Mouse (Mus musculus): ENCODE data around the gene Hes3. TPM values are rescaled to one million over a fixed set of nuclear protein-coding genes. Genes with fewer than 3 reads are reported as not detected.

Hes3 gene
- polyA plus RNA-seq, 1 experiment from 2014 or later = not detected

DNA sequence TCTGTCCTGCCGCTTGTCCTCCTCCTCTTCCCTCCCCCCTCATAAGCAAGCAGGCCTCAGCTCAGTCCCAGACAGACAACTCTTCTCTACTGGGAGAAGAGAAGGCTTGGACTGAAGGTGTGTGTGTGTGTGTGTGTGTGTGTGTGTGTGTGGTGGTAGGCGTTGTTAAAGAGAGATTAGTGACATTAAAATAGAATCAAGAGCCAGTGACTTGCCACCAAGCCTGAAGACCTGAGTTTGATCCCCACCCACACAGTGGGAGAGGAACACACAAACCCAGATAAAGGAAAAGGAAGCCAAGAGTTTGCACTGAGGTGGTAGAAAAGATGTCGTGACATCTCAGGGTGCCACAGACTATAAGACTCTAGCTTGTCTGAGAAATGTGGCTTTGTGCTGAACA lies 44.3 kb downstream of the Hes3 start:
- H3K27ac ChIP-seq (replicated peaks) = no peak overlapping the region
- H3K4me3 ChIP-seq (replicated peaks) = no peak overlapping the region
- WGBS (ENCODE audit: insufficient replicate concordance) = 25% methylated on average over 3 of the region's 3 CpGs
- H3K36me3 ChIP-seq (replicated peaks) = no peaks in the 10 kb centered on the region
- no peaks in the 10 kb centered on the region for H3K9me3 ChIP-seq (replicated peaks)
- no peak overlapping the region for H3K9ac ChIP-seq
- ATAC-seq (ENCODE audit: insufficient read depth) = no peak
- H3K4me2 ChIP-seq = no peak overlapping the region
- H3K4me1 ChIP-seq (replicated peaks) = 0 out of 2 replicates have a peak, but pooled peaks cover 3% of the 10 kb centered on the region
- no peaks in the 10 kb centered on the region for H3K27me3 ChIP-seq

GRCm38 (mm10) chr4:152246011-152246410 lies 45.5 kb downstream of the Hes3 start:
- no peak overlapping the region for H3K27ac ChIP-seq (replicated peaks)
- no peaks in the 10 kb centered on the region for H3K36me3 ChIP-seq (replicated peaks)
- ATAC-seq (ENCODE audit: insufficient read depth) = no peak
- no peaks in the 10 kb centered on the region for H3K9me3 ChIP-seq (replicated peaks)
- no peaks in the 10 kb centered on the region for H3K27me3 ChIP-seq
- H3K9ac ChIP-seq = no peak overlapping the region
- H3K4me1 ChIP-seq (replicated peaks) = 0 out of 2 replicates have a peak, but pooled peaks cover 3% of the 10 kb centered on the region
- no peak overlapping the region for H3K4me2 ChIP-seq
- H3K4me3 ChIP-seq (replicated peaks) = no peak overlapping the region
- WGBS (ENCODE audit: insufficient replicate concordance) = 73% methylated on average over 6 of the region's 6 CpGs

DNA sequence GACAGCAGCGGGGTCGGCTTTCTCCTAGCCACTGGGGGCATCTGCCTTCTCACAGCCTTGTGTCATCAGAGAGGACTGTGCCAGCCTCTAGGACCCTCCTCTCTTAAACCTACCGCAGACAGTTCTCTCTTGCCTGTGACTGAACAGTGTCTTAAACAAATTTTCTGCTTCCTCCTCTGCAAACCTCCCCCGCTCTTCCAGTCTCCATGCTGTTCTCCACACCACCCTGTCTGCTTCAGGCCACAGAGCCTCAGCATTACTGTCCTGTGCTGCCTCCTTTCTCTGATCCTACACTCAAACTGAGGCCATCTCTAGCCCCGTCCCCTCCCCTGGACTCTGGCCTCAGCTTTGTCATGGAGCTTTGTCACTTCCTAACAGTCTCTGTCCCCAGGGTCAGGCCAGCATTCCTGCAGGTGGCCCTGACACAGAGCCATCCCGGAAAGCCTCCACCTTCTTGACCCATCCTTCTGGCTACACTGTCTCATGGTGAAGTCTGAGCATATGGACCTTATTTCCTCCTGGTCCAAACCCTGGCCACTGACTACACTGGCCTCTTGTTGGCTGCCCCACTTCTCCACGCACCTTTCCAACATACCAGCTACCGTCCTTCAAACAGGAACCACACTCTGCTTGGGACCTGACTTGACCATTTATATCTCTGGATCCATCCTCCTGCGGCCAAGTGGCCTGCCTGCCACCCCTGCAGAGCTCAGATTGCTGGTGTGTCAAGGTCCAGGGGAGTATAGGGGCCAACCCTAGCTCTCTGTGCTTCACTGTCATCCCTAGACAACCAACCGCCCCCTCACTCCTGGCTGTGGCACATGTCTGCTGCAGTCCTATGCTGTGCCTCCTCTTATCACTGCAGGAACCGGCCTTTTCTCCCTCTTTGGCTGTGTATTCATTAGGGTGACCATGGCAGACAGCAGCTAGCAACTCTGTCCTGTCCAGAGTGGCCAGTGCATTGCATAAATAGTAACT lies 46.6 kb downstream of the Hes3 start:
- Histone ChIP-seq H3K36me3 (replicated peaks) (no peaks in the 10 kb centered on the region), H3K4me3 (replicated peaks) (no peak overlapping the region), H3K4me2 (no peak overlapping the region), H3K9me3 (replicated peaks) (no peaks in the 10 kb centered on the region), H3K9ac (no peak overlapping the region), H3K27ac (replicated peaks) (no peak overlapping the region), H3K4me1 (replicated peaks) (0 out of 2 replicates have a peak, but pooled peaks cover 3% of the 10 kb centered on the region), H3K27me3 (no peaks in the 10 kb centered on the region)
- no peak; the same call in none of the 2 replicates for ATAC-seq (ENCODE audit: insufficient read depth)
- WGBS (ENCODE audit: insufficient replicate concordance) = 58% methylated on average over 11 of the region's 11 CpGs

GRCm38 (mm10) chr4:152243969-152244368 lies 47.5 kb downstream of the Hes3 start:
- WGBS (ENCODE audit: insufficient replicate concordance) = 71% methylated on average over 8 of the region's 8 CpGs
- ATAC-seq (ENCODE audit: insufficient read depth) = no peak
- no peaks in the 10 kb centered on the region for H3K9me3 ChIP-seq (replicated peaks)

DNA sequence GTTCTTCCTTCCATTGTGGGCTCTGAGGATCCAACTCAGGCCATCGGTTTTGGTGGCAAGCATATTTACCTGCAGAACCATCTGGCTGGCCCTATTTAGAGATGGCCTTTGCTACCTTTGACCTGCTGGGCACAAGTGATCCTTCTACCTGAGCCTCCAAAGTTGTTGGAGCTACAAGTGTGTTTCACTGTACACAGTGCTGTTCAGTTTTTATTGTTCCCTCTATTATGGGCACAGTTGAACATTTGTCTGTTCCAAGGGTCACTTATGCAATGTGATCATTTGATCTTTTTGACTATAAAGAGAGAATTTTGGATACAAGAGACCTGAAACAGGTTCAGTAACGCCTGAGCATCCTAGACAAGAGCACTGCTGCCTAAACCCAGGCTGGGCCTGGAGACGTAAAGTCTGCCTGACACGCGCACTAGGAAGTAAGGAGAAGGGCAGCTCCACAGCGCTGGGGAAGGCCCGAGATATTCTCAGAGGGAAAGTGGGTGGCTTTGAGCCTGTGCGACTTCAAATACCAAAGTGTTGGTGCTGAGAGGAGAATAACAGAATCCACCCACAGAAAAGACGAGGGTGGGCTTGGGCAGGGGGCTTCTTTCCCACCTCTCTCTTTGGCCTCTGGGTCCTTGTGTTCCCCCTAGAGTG lies 48.1 kb downstream of the Hes3 start:
- 0 out of 2 replicates have a peak, but pooled peaks cover 3% of the 10 kb centered on the region for H3K4me1 ChIP-seq (replicated peaks)
- H3K27me3 ChIP-seq = no peaks in the 10 kb centered on the region
- no peak for ATAC-seq (ENCODE audit: insufficient read depth)
- no peaks in the 10 kb centered on the region for H3K9me3 ChIP-seq (replicated peaks)
- H3K36me3 ChIP-seq (replicated peaks) = no peaks in the 10 kb centered on the region
- no peak overlapping the region for H3K4me3 ChIP-seq (replicated peaks)
- no peak overlapping the region for H3K27ac ChIP-seq (replicated peaks)
- 70% methylated on average over 9 of the region's 9 CpGs for WGBS (ENCODE audit: insufficient replicate concordance)
- no peak overlapping the region for H3K9ac ChIP-seq
- H3K4me2 ChIP-seq = no peak overlapping the region

More at GRCm38 (mm10) chr4:152243969-152244368, 47.5 kb downstream of the Hes3 start:
- Histone ChIP-seq H3K36me3 (replicated peaks) (no peaks in the 10 kb centered on the region), H3K4me3 (replicated peaks) (no peak overlapping the region), H3K27me3 (no peaks in the 10 kb centered on the region), H3K4me1 (replicated peaks) (0 out of 2 replicates have a peak, but pooled peaks cover 3% of the 10 kb centered on the region), H3K4me2 (no peak overlapping the region), H3K9ac (no peak overlapping the region), H3K27ac (replicated peaks) (no peak overlapping the region)

DNA sequence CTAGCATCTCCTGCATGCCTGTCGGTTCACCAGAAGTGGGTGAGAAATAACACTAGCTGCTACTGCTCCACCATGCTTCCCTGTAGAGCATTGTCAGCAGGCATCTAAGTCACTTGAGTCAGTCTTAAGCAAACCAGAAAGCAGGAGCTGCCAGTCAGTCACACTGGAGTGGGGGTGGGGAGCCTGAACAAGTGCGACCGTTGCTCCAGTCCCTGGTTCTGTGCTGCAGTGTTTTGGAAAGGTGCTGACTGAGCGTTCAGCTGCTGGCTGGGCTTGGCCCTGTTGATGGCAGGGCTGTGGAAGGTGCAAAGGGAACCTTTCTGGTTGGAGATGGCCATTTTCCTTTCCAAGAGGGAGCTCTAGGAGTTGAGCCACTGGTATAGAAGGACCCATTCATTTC lies 51.5 kb downstream of the Hes3 start:
- Histone ChIP-seq H3K9me3 (replicated peaks) (no peaks in the 10 kb centered on the region), H3K36me3 (replicated peaks) (no peaks in the 10 kb centered on the region), H3K4me1 (replicated peaks) (0 out of 2 replicates have a peak, but pooled peaks cover under 1% of the 10 kb centered on the region), H3K9ac (no peak overlapping the region), H3K4me3 (replicated peaks) (no peak overlapping the region), H3K27me3 (no peaks in the 10 kb centered on the region), H3K4me2 (no peak overlapping the region), H3K27ac (replicated peaks) (no peak overlapping the region)
- ATAC-seq (ENCODE audit: insufficient read depth) = no peak
- WGBS (ENCODE audit: insufficient replicate concordance) = 59% methylated on average over 4 of the region's 4 CpGs

Other genes starting within 250 kb of the Hes3 start
- gene Plekhg5, start 219.2 kb downstream of the Hes3 start, polyA plus RNA-seq (2015; fragmentation: Nextera tagmentation; extraction: Ambion mirVana) = 5.1 and 5.9 TPM in 2 replicates
- gene Tnfrsf25, start 175.7 kb downstream of the Hes3 start, polyA plus RNA-seq (2015; fragmentation: Nextera tagmentation; extraction: Ambion mirVana) = 0.37 and 0.50 TPM in 2 replicates
- 1.5 and 2.0 TPM in 2 replicates for gene Espn, start 139.3 kb downstream of the Hes3 start, polyA plus RNA-seq (2015; fragmentation: Nextera tagmentation; extraction: Ambion mirVana)
- gene Hes2, start 132.8 kb downstream of the Hes3 start, polyA plus RNA-seq (2015; fragmentation: Nextera tagmentation; extraction: Ambion mirVana) = 0.14 TPM in 1 of 2 replicates, not detected in the other
- 14.0 and 14.2 TPM in 2 replicates for gene Acot7, start 113.5 kb downstream of the Hes3 start, polyA plus RNA-seq (2015; fragmentation: Nextera tagmentation; extraction: Ambion mirVana)
- 0.76 and 1.2 TPM in 2 replicates for gene Gpr153, start 17.4 kb downstream of the Hes3 start, polyA plus RNA-seq (2015; fragmentation: Nextera tagmentation; extraction: Ambion mirVana)
- 7.6 TPM in 2 replicates for gene Icmt, start 5.6 kb upstream of the Hes3 start, polyA plus RNA-seq (2015; fragmentation: Nextera tagmentation; extraction: Ambion mirVana)
- 0.08 TPM in 1 of 2 replicates, not detected in the other for gene Rnf207, start 27.3 kb upstream of the Hes3 start, polyA plus RNA-seq (2015; fragmentation: Nextera tagmentation; extraction: Ambion mirVana)
- 146 and 201 TPM in 2 replicates for gene Rpl22, start 34.1 kb upstream of the Hes3 start, polyA plus RNA-seq (2015; fragmentation: Nextera tagmentation; extraction: Ambion mirVana)
- 0.03 and 0.16 TPM in 2 replicates for gene Chd5, start 47.0 kb upstream of the Hes3 start, polyA plus RNA-seq (2015; fragmentation: Nextera tagmentation; extraction: Ambion mirVana)
- 0.12 TPM in 2 replicates for gene Nphp4, start 185.0 kb upstream of the Hes3 start, polyA plus RNA-seq (2015; fragmentation: Nextera tagmentation; extraction: Ambion mirVana)
- 8.5 and 9.2 TPM in 2 replicates for gene Kcnab2, start 186.2 kb upstream of the Hes3 start, polyA plus RNA-seq (2015; fragmentation: Nextera tagmentation; extraction: Ambion mirVana)